Mouse (Mus musculus) thymus, adult 2 months (tissue): ENCODE measurements around the gene Gpr15.

ENCODE experiments used
- CTCF ChIP-seq: fragments of 200-500 bp; IDR thresholded peaks from 2 replicates; pipeline ENCODE4 v1.5.1; 2012; ENCODE audit warnings: mild to moderate bottlenecking, control low read depth, low read length, moderate library complexity, borderline replicate concordance; ENCODE audit not compliant: control insufficient read depth, poor library complexity, insufficient read depth; ENCODE audit errors: extremely low read depth
- POLR2A ChIP-seq: fragments of 200-500 bp; IDR thresholded peaks from 2 replicates; pipeline ENCODE4 v1.6.1; 2012; ENCODE audit warnings: mild to moderate bottlenecking, low read length, control low read depth, moderate library complexity; ENCODE audit not compliant: control insufficient read depth, poor library complexity, insufficient read depth; ENCODE audit errors: extremely low read depth

DNA sequence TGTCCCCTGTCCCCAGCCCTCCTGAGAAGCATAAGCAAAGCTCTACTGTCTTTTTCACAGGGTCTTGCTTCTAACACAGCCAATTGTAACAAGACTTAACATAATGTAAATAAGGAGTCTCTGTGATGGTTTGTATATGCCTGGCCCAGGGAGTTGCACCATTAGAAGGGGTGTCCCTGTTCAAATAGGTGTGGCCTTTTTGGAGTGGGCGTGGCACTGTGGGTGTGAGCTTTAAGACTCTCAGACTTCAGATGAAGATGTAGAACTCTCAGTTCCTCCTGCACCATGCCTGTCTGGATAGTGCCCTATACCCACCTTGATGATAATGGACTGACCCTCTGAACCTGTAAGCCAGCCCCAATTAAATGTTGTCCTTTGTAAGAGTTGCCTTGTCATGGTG lies 19.9 kb upstream of the Gpr15 start:
- TF ChIP-seq POLR2A (no peak), CTCF (no peak)
